Mouse (Mus musculus): ENCODE data around the gene Pira2.
"Not testable (repeated sequence)": the region's sequence is repeated elsewhere in the genome, so short reads cannot be mapped to it uniquely, and the experiment has no call there.

The Pira2 gene

DNA sequence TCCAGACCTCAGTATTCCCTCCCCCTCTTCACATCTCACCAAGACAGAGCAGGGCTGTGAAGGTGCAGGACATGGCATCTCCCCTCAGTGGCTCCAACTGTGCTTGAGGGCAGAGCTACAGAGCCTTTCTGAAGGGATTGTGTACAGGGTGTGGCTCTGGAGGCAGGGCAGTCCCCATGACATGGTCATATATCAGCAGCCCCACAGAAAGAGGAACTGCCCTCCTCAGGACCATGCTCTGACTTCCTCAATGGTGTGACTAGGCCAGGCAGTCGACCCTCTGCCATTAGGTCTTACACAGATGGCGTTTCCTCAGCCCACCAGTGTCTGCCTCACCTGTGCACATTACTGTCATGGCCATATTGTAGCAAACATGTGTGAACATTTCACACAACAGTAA, at the start of gene Pira2:
Gene Pira2 (minus strand): TSS at position 101 of the 400 bp plus-strand sequence.
- not testable (repeated sequence) for DNase-seq (ENCODE audit: low spot score in 2 of 2)

DNA sequence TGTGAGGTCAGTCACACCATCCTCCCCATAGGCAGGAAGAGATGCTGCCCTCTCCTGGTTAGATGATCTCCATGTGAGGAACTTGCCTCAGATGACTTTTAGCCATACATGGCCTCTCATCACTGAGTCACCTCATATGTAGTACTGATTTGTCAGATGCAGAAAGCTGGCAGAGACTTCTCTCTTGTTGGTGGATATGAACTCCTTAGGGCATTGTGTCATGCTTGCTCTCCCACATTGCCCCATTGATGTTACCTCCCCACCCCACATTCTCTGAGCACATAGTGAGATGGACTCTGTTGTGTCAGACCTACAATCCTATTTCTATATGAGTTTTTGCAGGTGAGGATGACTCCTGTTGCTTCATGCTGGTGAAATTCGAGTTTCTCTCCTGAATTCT, 30.2 kb upstream of the Pira2 start:
- DNase-seq (ENCODE audit: low spot score in 2 of 2): not testable (repeated sequence)

DNA sequence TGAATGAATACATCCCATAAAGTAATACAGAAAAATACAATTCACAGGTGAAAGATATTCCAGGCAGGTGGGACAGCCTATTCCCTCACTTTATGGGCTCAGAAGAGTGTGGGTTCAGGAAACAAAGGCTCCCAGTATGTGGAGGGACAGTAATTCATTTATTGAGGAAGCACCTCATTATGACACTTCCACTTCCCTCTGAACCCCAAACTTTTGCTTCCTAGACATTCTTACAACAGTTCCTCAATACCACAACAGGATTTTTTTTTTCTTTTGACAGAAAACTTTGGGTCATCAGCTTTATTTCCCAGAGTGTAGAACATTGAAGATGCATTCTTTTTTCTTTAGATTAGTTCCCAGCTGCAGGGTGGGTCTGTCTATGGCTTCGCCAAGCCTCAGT, 7.0 kb downstream of the Pira2 start:
- not testable (repeated sequence) for DNase-seq (ENCODE audit: low spot score in 2 of 2)

DNA sequence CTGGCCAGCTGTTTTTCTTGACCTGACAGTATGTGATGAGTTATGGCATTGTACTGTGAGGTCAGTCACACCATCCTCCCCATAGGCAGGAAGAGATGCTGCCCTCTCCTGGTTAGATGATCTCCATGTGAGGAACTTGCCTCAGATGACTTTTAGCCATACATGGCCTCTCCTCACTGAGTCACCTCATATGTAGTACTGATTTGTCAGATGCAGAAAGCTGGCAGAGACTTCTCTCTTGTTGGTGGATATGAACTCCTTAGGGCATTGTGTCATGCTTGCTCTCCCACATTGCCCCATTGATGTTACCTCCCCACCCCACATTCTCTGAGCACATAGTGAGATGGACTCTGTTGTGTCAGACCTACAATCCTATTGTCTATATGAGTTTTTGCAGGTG, 14.2 kb downstream of the Pira2 start:
- not testable (repeated sequence) for DNase-seq (ENCODE audit: low spot score in 2 of 2)

DNA sequence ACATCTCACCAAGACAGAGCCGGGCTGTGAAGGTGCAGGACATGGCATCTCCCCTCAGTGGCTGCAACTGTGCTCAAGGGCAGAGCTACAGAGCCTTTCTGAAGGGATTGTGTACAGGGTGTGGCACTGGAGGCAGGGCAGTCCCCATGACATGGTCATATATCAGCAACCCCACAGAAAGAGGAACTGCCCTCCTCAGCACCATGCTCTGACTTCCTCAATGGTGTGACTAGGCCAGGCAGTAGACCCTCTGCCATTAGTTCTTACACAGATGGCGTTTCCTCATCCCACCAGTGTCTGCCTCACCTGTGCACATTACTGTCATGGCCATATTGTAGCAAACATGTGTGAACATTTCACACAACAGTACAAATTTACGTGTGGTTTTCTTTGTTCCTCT, 19.3 kb downstream of the Pira2 start, which contains the start of gene Gm15448:
Gene Gm15448 (minus strand): TSS at position 89 of the 400 bp plus-strand sequence.
- DNase-seq (ENCODE audit: low spot score in 2 of 2): not testable (repeated sequence)

DNA sequence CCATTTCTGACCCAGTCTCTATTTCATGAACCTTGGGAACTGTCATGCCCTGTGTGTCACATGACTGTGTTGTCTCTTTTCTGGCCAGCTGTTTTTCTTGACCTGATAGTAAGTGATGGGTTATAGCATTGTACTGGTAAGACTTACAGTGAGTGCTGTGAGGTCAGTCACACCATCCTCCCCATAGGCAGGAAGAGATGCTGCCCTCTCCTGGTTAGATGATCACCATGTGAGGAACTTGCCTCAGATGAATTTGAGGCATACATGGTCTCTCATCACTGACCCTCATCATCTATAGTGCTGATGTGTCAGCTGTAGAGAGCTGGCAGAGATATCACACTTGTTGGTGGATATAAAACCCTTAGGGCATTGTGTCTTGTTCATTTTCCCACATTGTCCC, 32.9 kb downstream of the Pira2 start:
- DNase-seq (ENCODE audit: low spot score in 2 of 2): not testable (repeated sequence)

DNA sequence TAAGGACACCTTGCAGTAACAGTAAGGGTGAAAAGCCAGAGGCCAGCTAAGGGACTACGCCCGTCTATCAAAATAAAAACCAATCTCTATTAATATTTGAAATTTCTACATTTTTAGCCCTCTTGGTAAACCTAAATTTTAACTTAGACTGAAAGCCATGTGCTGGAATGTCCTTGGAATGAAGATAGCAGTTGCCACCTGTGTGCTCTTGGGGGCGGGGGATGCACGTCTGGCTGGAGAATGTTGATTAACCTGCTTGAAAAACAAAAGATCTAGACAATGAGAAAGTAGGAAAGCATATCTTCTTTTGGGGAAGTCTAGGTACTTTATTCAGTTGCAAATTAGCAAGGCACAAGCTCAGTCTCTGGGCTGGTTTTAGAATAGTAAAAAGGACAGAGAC, 41.9 kb downstream of the Pira2 start:
- DNase-seq (ENCODE audit: low spot score in 2 of 2): not testable (repeated sequence)

DNA sequence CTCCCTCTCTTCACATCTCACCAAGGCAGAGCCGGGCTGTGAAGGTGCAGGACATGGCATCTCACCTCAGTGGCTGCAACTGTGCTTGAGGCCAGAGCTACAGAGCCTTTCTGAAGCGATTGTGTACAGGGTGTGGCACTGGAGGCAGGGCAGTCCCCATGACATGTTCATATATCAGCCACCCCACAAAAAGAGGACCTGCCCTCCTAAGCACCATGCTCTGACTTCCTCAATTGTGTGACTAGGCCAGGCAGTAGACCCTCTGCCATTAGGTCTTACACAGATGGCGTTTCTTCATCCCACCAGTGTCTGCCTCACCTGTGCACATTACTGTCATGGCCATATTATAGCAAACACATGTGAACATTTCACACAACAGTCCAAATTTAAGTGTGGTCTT, 44.9 kb downstream of the Pira2 start:
- not testable (repeated sequence) for DNase-seq (ENCODE audit: low spot score in 2 of 2)

DNA sequence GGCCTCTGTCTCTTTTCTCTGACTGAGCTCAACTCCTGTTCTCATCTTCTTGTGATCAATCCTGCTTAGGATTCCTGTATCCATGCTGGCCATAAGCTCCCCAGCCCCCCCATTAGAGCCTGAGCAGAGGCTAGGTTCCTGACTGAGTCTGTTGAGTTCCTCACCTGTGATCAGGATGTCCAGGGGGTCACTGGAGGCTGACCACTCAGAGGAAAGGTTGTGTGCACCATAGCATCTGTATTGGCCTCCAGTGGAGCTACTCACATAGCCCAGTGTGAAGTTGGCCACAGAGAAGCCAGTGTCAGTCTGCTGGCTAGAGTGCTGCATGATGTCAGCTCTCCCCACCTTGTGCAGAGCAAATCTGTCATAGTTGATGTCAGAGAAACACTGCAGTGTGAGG, 48.6 kb downstream of the Pira2 start:
- DNase-seq (ENCODE audit: low spot score in 2 of 2): not testable (repeated sequence)
